Mouse (Mus musculus) right cerebral cortex, adult 18-20 months (tissue): ENCODE results near the gene Fndc3b.

Source experiments
- DNase-seq: peaks from one replicate; pipeline ENCODE4 v3.0.0; 2022; ENCODE audit warnings: mixed read lengths

The Fndc3b gene

DNA sequence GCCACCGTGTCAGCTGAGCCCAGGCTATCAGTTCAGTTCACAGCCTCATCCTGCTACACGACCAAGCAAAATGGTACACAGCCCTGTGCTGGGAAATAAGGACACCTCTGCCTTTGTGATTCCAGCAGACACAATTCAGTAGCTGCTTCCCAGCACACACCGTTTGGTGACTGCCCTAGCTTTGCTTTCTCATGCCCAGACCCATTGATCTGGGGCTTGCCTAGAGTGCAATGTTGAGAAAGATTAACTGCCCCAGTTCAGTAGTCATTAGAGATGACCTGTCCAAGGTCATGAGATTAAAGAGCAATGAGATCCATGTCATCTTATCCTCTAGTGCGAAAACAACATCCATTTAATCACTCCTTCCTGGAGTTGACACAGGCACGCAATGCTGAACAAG is 47.9 kb downstream of the Fndc3b start:
- DNase-seq, result no peak

DNA sequence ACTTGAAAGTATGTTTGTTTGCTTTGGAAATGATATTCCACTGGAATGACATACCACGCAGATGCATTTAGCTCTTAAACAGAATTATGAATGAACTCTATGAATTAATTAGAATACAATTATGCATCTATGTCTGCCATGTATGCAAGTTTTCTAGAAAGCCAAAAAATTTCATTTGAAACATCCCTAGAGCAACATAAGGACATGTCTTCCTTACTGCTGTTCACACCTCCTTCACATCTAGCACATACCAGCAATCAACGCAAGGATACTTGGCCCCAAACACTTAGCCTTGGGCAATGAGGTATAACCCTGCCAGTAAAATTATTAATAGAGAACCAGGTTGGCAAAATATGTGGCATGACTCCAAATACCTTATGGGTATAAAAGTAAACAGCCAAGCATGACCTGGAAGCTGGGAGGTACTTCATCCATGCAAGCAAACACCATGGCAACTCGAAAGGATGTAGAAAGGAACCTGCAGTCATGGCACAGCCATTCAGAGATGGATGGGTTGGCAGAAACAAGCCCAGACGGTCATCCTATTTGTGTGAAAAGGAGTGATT is 52.8 kb downstream of the Fndc3b start:
- no peak for DNase-seq

DNA sequence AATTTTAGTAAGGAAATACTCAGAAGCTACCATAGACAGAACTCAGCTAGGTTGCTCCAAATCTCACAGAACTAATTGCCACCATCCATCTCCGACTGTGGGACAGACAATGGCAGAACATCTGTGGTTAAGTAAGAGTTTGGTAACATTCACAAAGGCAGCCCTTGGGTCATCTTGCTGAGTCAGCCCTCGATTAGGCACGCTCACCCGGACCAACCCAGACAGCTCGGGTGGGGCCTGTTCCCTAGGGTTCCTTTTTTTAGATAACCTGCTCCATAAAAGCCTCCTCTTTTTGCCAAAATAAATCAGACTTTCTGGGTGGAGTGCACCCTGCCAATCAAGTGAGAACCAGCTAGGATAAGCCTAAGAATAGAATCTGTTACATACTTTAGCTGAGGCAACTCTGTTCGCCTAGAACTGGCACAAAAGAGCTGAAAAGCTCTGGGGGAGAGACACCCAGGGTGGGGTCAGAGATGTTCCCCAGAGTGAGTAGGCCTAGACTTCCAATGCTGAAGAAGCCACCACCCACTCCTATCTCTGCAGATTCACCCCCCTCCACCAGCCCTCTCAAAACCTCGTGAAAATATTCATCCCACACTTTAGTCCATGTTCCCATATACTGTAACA is 54.2 kb downstream of the Fndc3b start:
- peak; percentile 39 for DNase-seq

DNA sequence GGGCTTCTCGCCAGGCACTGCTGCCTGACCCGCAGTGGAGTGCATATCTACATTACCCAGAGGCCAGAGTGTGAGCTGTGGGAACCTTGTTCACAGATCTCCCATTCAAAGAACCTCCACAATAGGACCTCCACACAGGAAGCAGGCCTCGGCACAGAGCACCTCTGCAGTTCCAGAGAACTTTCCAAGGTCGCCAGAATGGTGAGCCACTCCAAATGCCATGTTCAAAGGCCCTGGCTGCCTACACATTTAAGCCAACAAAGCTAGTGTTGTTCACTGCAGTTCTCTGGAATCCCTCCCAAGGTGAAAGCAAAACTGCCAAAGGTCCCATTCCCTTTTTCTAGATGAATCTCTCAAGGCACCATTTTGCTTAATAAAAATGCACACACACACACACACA is 55.4 kb downstream of the Fndc3b start:
- DNase-seq, result no peak

DNA sequence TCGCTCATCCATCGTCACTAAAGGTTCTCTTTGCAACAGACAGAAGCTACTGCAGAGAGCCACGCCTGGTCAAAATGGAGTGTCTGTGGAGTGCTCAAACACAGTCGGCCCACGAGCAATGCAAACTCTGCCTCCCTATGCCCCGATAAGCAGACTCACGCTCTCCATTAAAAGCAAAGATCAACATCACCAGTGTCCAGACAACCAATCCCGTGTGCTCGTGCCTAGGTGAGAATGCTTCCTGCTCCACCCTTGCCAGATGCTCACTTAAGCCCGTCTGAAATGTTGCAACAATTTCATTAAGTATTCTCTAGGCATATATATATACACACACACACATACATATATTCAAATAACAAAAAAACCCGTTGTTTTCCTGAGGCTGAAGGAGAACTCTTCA is 56.1 kb downstream of the Fndc3b start:
- no peak for DNase-seq

DNA sequence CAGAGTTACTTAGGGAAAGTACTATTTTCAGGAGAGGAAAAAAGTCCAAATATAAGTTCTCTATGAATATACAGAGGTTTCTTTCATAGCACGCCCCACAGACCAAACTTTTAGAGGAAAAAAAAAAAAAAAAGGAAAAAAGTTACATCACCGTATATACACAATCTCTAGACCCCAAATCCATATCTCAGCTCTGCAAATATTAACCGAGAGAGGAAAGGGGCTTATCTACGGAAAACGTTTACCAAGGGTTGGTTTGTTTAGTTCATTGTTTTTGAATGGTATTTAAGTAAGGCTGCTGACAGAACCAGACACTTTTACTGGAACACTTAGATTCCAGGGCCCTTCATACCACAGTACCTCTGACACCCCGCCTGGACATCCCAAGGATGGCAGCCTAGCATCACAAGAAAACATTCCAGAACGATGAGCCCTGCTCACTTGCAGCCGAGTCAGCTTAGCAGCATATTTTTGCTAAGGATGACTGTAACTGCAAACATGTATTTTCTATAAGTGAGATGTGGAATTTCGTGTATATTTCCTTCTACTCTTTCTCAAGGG is 58.6 kb downstream of the Fndc3b start:
- no peak for DNase-seq

DNA sequence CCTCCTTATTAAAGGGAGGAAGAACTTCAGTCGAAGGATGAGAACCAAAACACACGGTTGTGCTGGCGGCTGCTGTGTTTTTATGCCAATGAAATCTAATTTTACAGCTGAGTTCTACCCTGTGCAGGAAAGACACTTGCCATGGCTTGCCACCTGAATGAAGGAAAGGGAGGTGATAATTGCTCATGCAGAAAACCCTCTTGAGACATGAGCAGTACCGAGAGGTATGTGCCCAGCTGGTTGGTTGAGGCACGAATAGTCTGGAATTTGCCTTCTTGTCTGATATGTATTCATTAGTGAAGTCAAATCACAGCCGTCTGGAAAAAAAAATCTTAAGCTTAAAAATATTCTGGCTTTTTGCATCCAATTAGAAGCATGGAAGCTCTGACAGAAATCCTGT is 59.4 kb downstream of the Fndc3b start:
- DNase-seq, result no peak

DNA sequence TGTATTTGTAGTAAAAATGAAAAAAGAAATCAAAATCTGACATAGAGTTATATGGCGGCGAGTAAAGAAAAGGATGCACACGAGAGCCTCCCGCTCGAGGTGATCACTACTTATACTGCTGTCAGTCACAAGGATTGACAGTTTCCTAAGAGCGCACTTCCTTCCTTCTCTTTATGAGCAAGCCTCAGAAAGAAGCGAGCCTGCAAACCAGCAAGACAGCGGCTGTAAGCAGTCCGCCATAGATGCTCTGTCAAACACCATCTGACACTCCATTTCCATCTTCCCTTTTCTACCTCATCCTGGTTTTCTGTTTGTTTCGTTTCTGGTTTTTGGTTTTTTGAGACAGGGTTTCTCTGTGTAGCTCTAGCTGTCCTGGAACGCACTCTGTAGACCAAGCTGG is 61.0 kb downstream of the Fndc3b start:
- no peak for DNase-seq

DNA sequence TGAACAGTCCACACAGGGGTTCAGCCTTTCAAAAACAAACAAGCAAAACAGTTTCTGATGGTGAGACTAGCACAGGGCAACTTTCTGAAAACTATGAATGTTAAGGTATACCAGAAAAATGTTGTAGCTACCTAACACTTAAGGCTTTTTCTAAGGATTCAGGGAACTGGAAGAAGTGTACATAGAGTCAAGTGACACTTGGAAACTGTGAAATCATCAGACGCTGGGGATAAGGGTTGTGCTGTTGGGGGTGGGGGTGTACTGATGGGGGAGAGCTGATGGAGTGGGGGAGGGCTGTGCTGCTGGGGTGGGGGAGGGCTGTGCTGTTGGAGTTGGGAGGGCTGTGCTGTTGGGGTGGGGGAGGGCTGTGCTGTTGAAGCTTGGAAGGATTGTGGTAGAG is 61.8 kb downstream of the Fndc3b start:
- DNase-seq, result no peak

DNA sequence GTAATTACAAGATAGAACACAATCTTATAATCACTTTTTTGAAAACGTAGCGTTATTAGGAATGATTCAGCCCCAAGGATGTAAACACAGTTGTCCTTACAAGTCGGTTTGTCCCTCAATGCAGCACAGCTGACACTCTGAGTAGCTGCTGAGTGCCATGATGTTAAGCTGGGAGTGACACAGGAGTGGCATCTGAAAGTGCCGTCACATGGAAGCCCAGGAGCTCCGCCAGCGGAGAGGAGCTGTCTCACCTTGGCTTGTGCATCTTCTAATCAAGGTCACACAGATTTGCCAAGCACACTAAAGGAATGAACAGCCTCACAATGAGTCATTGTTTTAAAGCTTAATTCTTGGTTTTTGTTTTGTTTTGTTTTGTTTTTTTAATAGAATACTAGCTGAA is 68.7 kb downstream of the Fndc3b start:
- DNase-seq, result no peak

DNA sequence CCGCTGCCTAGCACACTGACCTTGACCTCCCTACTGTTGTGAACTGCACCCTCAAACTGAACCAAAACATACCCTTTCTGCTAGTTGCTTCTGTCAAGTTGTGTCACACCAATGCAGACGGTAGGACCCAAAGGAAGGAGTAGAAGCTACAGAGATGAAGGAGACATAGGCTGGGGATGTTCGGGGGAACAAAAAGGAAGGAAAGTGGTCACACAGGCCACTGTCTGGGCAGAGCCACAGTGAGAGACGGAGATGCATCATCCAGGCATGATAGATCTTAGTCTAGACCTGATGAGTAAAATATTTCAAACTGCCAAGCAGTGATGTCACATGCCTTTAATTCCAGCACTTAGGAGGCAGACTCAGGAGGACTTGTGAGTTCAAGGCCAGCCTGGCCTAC is 71.4 kb downstream of the Fndc3b start:
- no peak for DNase-seq

DNA sequence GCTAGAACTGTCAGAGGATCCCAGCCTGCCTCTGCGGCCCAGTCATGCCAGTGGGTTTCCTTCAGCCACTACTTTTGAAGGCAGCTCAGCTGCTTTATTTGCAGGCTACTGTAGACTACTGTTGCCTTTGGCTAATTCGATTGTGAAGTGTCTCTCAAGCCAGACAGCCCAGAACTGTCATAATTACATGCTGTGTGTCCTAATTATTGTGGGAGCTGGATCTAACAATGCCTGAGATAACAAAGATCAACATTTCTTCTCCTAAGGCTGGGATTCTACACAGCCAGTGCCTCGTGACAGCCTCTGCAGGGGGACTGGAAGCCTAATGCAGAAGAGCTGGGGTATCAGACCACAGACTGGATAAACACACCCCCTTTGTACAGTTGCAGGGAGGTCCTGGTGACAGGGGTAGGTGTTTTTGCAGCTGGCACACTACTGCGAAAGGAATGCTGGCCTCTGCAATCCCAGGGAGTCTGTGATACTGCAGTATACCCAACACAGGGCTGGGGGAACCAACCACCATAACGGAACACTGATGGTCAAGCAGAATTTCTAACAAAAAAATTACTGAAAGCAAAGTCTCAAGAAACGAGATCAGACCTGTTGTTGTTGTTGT is 74.0 kb downstream of the Fndc3b start:
- DNase-seq, result no peak

DNA sequence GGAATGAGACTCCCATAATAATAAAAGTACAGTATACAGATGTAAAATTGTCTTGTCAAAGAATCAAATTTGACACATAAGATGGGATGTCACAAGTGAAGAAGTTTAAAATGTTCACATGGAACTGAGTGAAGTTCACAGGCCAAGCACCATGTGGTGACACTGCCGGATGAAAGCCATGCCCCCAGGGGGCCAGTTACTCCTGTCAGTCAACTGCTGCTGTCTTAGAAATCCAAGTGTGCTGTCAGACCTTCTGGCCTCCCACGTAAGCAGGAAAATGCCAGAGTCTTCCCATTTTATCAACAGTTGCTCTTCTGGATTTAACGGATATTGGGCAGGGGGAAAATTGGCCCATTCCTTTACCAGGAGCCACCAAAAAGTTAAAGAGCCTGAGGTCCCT is 75.3 kb downstream of the Fndc3b start:
- no peak for DNase-seq

DNA sequence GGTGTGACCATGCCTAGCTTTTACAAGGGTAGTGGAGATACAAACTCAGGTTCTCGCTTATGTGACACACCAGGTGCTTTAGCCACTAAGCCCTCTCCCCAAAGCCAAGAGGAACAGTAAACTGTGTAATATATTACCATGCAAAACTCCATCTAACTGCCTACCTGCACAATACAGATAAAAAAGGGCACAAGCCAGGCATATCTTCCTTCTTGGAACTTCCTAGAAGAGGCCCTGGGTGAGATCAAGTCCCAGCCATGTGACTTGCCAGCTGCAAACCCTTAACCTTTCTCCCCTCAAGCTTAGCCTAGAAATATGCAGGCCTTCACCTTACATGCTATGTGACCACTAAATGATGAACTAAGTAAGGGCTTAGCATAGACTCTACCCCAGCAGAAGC is 78.2 kb downstream of the Fndc3b start:
- no peak for DNase-seq

DNA sequence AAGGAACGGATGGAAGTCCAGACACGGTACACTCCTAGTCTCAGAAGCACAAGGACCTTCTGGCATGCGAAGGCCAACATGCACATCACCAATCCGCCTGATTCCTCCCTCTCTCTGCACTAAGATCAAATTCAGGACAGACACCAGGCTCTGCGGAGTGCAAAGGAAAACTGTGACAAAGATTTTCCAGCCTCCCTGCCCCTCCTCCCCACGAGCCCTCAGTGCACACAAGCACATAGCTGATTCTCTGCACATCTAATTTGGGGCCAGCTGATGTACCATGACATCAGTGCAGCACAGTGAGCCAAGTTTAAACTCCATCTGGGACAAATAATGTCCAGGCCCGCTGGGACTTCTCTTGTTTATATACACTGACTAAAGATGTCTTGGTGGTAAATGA is 80.0 kb downstream of the Fndc3b start:
- DNase-seq, result peak; percentile 27

DNA sequence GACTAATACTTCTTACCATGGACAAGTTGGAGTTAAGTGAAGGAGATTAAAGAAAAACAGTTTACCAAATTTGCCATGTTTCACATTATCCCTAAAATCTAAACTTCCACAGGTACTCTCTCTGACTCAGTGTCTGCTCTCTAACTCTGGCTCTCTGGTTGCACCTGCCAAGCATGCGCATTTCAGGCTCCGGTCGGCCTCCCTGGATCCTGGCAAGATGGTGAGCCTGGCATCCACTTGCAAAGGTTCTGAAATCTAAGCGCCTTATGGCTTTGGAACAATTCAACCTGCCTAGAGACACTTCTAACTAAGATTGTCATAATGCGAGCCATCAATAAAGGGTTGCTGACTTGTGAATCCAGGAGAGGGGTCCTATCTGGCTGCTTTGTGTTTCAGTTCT is 81.4 kb downstream of the Fndc3b start:
- no peak for DNase-seq

DNA sequence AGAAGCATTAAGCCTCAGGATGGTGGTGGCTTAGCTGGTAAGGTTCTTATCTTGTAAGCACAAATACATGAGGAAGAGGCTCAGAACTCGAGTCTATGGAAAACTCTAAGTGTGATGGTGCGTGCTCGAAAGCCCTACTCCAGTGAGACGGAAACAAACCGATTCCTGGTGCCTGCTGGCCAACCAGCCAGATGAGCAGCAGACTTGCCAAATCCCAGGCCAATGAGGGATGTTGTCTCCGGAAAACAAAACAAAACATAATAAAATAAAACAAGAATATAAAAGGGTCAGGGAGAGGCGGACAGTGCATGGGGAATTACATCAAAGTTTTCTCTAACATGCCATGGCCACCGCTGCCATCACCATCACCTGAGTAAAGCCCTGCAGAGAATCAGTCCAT is 84.8 kb downstream of the Fndc3b start:
- no peak for DNase-seq

DNA sequence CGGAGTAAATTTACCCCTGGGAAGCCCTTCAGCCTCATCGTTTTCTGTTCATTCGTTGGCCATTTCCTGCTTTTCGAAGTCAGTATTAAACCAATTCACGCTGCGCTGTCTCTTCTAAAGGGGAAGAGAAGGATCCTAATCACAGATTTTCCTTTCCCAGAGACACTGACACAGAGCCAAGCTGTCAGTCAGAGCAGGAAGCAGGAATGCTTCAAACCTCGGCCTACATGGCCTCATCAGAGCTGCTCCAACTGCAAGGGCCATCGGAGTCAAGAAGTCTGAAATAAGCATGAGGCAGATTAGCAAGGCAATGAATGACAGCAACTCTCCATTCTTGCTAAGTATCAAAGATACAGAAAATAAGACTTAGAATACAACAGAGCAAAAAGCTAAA is 85.5 kb downstream of the Fndc3b start:
- no peak for DNase-seq

DNA sequence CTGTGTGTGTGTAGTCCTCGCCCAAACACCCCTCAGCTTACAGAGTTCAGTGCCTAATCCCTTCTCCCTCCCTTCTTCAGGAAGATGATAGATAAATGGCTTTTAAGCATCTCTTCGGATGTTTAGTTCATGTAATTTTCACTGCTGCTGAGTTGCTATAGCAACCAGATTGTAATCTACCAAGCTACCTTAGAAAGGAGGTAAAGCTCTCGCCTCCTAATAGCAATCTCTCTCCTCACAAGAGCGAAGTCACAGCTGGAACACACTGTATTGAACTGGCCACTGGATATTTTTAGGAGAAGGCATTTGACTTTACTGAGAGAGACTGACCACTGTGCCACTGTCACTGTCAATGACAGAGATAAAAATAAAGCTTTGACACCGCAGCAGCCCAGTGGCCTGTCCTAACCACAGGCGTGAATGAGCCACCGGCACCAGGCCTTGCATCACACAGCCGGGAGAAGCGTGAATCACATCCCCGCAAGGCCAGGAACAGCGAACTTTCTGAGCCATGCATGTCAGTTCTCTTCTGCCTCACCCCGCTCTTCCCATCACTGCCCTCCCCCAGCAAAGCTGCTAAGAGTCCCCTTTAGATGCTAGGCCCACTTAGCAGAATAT is 86.0 kb downstream of the Fndc3b start:
- no peak for DNase-seq

DNA sequence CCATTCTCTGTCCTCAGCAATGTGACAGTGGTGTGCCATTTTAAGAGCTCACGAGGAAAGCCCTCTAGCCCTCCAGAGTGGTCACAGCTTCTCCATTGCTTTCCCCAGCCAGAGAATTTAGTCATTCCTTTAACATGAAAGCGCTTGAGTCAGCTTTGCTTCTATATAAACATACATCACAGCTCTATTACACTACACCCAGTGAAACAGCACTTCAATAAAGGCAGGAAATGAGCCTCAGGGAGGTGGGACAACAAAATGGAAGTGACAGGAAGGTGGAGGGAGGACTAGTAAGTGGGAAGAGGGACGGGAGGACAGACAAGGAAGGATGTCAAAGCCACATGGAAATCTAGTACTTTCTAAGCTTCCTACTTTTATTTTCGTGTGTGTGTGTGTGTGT is 88.7 kb downstream of the Fndc3b start:
- DNase-seq, result no peak

DNA sequence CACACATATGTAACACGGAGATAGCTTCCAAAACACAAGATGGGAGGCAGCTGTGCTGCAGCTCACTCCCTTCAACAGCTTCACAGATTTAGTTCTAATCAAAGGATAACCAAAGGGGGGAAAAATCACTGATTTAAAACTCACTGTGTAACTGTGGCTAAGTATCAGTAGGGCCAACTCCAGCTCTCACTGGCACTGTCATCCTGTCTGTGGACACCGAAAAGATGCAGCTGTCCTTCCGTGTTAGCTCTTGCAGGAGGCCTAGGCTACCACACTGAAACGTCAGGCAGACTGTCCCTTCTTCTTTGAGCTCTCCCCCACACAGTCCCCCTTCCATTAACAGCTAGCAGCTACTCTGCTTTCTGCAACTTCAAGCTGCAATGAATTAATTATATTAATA is 89.9 kb downstream of the Fndc3b start:
- DNase-seq, result no peak

DNA sequence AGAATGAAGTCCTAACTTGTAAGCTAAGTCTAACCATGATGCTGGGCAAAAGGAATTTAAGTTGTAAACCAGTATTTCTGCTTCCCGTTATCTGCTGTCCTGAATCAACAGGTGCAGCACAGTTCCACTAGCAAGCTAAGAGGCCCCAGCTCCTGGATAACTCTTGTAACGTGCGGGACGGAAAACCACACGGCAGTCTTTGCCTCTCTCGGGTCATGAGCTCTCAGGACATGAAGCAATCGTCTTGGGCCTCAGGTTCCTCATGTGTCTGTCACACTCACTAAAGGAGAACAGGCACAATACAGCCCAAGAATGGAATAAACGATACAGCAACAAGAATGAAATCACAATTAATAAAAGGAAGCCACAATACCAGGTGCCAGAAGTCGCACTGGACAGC is 93.4 kb downstream of the Fndc3b start:
- no peak for DNase-seq

DNA sequence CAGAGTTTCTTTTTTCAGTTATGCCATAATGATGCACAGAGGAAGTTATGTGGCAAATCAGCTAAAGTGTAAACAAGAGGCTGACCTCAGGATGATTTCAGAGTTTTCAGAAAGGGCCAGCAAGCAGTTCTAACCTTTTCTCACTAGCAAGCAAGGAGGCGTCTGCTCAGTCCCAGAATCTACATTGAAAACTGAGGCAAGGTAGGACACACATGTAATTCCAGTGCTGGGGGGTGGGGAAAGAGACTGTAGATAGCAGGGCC is 93.9 kb downstream of the Fndc3b start:
- DNase-seq, result no peak

DNA sequence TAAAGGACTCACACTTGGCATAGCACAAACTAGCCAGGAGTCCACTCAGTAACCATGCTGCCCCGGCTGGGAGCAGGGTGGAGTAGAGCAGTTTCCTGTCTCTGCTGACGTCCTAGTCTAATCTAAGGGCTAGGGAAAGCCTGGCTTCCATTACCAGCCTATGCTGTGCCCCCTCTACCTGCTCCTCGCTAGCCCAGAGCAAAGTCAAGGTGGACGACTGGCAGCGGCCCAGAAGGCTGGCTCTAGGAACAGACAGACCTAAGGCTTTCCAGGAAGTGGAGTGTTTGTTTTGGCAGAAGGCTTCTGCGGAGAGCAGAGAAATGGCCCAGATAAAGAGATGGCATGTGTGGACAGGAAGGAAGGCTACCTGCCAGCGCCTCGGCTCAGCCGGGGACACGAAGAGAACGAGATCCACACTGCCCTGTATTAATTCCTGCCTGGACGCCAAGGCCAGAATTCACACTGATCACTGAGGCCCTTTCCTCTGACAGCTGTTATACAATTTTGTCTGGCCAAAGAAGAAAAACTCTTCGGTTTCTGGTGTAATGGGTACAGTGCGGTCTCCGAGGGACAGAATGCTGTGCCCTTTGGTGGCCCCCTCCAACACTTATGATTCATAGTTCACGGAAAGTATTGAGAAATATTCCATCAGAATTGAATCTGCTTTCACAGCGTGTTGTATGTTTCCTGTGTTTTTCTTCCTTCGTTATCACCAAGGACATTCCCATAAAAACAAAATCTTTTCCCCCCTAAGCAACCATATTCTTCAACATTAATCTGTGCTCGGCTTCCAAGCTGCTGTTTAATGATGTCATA is 94.5 kb downstream of the Fndc3b start:
- no peak for DNase-seq
